Mouse (Mus musculus) erythroblast, embryonic 14.5 days (primary cell): ENCODE results near the gene Eif5.

ENCODE experiments used
- GATA1 ChIP-seq: IDR thresholded peaks from 2 replicates; pipeline ENCODE4 v1.6.1; 2012; ENCODE audit warnings: low read length, inconsistent platforms, mixed read lengths
- TAL1 ChIP-seq: IDR thresholded peaks from 3 replicates; pipeline ENCODE4 v1.6.1; 2012; ENCODE audit warnings: low read length, inconsistent platforms, mixed read lengths

DNA sequence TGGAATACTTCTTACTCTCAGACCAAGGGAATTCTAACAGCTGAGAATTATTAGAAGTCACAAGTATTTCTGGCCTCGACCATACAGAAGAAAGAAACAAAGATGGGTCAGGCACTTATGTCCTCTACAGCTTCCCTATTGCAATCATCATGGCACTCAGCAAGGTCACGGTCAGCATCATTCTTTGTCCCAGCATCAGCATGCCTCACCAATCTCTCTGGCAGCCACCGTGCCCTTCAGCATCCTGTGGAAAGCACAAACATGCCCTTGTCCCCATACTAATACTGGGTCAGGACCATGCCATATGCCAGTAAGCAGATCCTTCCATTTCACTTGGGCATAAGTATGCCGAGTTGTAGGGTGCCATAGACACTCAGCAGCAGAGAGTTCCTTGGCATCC lies 42.9 kb upstream of the Eif5 start:
- no peak for TF ChIP-seq GATA1
- no peak for TF ChIP-seq TAL1
